Mouse (Mus musculus) ovary, postnatal 36 days (tissue): ENCODE data around the gene Ttc9.

Experiments used
- DNase-seq: peaks from one replicate; pipeline ENCODE4 v3.0.0; 2022; ENCODE audit warnings: low spot score, mixed read lengths

Gene Ttc9

DNA sequence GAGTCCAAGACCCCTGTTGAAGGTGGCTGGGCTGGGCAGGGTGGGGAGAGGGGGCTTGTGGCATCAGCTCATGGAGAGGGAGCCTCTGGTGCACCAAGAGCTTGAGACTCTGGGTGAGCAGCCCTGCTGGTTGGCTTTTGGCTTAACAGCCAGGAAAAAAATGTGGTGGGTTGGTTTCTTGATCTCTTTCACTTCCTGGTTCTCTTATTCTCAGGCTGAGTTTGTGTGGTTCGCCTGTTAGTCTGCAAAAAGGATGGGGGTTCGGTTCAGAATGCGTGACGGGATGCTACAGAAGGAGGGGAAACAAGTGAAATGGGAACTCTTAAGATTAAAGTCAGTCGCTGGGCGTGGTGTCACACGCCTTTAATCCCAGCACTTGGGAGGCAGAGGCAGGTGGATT lies 27.0 kb downstream of the Ttc9 start:
- no peak for DNase-seq

DNA sequence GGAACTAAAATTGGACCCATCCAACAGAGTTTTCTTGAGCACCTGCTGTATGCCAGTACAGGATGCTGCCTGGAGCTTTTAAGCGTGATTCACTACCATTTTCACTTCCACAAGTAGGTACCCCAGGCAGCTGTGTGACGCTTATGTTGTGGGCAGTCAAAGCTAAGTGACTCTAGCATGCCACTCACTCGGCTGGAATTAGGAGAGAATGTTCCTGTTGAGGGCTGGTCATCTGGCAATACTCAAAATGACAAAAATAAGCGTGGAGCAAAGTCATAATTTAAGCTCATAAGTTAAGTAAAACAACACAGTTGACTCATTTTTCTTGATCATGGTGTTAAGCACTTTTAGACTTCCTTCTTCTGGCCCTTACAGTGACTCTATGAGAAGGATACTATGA lies 31.0 kb downstream of the Ttc9 start:
- DNase-seq = no peak

DNA sequence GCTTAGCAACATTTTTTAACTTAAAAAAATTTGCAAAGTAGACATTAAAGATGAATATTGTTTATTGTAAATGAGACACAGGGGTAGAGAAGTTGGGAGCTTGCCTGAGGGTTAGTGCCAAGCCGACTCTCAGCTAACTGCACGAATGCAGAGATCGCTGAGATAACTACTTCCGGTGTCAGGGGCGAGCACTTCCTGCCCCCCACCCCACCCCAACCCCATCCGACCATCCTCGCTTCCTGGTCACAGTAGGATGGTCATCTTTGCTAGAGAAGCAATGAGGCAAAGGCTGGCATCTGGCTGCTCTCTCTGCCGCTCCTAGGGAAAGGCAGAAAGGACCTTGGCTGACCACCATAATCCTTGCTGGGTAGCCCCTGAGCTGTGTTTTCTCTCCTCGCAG lies 32.1 kb downstream of the Ttc9 start:
- no peak for DNase-seq

DNA sequence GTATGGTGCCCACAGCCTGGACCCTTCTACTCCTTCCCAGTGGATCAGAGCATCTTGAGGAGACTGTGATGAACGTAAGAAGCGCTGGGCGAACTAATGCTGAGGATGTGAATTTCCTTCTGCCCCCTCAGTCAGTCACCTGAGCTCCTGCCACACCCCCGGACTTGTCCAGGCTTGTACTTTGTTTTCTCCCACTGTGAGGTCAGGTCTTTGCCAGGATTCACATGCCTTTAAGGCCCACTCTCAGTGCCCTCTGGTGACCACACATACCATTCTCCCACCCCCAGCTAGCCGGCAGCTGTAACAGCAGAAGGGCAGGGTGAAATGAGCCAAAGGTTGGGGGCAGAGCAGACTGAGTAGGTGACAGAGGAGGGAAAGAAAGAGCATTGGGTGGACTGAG lies 32.9 kb downstream of the Ttc9 start:
- DNase-seq = no peak

DNA sequence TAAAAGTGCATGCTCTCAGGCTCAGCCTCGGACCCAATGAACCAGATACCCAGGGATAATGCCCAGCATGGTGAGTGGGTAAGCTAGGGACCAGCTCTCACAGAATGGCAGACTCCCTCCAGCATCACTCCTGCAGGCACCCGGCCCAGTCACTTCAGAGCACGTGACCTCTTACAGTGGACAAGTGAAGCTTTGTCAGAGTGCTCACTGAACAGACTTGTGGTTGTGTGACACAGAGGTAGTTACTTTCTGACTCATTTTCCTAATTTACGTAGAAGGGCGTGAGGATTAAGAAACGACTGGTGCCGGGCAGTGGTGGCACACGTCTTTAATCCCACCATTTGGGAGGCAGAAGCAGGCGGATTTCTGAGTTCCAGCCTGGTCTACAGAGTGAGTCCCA lies 37.4 kb downstream of the Ttc9 start:
- DNase-seq = no peak

DNA sequence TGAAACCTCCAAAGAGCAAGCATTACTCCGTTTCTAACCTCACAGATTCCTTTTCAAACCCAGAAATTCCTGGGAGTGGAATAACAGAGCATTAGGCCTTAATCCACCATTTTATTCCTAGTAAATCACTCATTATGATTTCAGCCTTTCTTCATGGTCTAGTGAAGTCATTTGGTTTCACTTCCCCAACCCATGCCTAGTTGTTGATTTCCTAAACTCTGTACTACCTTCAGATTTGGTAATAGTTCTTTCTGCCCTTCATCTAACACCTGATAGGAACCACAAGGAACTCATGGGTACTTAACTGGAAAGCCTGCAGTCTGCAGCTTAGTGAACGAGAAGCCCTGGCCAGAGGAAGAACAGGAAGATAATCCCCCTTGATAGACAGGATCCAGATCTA lies 44.5 kb downstream of the Ttc9 start:
- no peak for DNase-seq

DNA sequence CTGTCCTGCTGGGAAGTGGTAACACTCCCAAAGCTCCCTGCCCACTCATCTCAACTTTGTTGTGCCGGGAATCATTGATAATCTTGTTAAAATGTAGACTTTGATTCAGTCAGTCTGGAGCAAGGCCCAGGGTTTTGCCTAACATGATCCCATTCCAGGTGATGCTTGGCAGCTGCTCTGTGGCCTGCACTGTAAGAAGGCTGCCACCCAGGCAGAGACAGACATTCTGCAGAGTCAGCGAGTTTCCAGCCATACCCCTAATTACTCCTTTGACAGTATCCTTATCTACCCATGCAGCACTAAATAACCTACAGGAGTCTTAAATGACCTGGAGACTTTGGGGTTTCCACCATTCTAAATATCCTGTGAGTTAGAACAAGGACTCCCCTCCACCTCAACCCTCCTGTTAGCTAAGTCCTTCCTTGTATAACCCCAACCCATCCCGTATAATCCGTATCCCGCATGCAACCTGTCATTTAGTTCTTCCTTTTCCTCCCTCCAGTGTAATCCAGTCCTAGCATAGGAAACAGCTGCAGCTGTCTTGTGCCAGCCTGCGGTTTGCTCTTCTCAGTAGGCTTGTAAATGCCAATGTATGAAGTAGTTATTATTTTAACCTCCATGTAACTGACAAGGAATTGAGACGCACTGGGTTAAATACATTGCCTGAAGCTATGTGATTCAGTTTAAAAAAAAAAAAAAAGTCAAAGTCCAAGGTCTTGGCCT lies 48.9 kb downstream of the Ttc9 start:
- no peak for DNase-seq

DNA sequence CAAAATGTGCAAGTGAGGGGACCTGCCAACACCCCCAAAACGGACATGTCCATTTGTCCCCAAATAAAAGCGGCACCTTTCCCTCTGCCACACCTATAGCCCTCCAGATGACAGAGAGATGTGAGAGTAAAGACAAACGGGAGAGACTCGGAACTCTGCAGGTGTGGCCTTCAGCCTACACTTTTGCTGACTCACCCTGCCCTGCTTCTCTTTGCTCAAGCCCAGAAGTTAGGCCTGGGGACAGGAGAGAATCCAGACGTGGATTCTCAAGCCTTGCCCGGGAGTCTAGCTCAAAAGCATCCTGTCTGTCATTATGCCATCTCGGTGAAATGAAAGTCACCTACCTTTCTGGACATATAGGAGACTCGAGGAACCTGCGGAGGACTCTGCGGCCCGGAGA lies 52.3 kb downstream of the Ttc9 start:
- DNase-seq = no peak

DNA sequence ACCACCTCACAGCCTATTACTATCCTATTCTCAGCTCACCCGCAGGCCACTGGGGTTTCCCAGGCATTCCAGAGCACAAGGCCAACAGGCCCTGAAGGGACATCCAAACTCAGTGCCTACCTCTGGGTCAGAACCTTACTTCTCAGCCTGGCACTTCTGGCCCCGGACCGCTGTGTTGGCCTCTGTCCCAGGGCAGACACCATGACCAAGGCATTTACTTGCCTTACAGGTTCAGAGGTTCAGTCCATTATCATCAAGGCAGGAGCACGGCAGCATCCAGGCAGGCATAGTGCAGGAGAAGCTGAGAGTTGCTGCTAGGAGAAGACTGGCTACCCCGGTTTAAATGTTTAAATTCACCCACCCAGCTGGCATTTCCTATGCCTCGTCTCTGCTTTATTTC lies 53.0 kb downstream of the Ttc9 start:
- no peak for DNase-seq

DNA sequence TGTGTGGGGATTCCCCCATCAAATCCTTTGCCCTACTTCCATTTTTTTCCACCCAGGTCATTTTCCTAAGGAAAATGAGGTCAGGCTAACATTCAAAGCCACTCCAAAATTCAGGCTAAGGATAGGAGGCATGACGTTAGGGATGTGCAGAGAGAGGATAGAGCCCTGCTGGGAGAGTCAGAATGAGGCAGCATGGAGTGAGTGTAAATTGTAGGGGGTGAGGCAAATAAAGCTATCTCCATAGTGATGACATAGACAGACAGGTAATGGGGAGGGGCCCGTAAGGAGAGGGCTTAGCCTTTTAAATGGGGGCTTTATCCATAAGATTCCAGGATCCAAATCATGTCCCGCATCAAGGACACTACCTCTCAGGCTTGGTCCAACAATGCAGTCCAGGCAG lies 54.9 kb downstream of the Ttc9 start:
- no peak for DNase-seq

DNA sequence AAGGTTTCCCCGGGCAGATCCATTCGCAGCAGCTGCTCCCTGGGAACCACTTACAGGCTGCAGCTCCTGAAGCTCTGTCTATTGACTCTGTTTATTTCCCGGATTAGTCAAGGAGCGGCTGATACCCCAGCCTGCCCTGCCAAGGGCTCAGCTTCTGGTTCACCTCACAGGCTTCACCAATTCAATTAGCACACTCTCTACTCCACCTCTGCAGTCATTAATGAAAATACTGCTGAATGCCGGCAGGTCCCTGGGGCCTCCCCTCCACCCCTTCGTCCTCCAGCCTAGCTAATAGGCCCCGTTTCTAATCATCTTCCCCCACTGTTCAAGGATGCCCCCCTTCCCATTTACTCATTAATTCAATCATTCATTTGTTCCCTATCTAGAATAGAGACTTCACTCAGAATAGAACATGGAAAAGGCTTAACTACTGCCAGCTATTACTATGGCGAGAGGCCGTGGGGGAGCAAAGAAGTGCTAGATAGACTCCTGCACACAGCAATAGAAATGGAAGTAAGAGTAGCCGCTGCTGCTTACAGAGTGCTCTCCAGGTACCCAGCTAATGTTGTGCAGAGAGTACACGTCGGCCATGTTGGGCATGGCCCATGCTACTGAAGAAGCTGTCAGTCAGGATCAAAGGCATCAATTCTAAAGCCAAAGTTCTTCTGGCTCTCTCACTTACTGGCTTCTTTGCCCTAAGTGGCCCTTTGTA lies 55.5 kb downstream of the Ttc9 start:
- no peak for DNase-seq

DNA sequence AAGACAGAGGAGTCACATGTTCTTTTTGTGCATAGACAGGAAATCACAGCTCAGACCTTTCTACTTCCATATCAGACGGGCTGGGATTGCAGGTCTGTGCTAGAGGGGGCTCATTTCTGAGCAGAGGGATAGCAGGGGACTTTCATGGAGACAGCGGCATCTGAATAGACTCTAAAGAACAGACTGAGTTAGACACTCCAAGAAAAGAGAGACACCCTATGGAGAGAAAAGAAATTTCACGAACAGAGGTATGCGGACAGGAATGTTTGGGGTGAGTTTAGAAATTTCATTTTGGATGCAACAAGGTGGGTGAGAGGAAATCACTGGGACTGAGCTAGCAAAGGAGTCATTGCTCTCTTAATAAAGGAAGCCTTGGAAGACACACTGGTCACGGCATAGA lies 56.8 kb downstream of the Ttc9 start:
- no peak for DNase-seq

DNA sequence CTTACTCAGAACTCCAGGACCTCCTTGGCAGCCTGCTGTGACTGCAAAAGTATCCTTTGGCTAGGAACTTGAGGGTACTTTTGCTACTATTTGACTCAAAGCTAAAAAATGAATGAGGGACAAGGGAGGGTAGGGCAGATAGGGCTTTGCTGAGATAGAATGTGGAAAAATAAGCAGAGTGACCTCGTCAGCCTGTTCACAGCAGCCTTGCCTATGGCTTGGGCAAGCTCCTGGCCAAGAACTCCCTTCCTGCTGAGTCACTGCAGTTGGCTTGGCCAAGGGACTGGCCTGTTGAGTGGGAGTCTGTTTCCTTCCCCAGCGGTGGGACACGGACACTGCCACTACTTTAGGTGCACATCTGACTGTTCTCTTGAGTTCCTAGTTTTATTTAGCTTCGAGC lies 57.5 kb downstream of the Ttc9 start:
- DNase-seq = no peak

DNA sequence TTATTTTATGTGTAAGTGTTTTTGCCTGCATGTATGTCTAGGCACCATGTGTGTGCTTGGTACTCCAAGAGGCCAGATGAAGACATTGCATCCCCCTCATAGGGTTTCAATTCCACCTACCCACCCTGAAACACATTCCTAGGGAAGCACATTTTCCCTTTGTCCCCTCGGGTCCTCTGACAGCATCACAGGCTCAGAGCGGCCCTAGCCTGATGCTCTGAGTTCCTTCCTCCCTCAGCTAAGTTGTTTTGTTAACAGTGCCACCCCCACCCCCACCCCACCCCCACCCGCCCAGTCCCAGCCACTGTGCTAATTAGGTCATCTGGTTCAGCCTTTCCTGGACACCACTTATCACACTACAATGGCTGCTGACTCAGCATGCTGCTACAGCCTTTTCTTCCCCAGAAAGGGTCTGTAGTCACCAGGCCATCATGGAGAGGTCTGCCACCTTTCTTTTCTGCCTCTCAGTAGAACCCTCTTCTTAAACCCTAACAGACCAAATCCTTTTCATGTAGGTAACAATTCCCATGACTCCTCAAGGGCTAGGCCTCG lies 58.5 kb downstream of the Ttc9 start:
- no peak for DNase-seq

DNA sequence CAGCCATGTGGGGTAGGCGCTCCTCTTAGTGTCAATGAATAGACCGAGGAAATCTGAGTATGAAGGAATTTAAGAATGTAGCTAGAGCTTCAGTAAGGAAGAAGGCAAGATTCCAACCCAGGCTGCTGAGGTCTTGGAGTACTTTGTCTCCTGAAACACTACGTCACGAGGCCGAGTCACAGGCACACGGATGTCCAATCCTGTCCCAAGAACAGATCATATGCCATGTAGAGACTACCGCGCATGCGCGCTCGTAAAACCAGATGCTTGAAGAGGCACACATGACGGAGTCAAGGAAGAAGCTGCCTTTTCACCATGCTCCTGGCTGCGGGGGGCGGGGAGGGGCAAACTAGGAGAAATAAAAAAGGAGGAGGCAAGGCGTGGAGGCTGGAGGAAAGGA lies 59.1 kb downstream of the Ttc9 start:
- no peak for DNase-seq

DNA sequence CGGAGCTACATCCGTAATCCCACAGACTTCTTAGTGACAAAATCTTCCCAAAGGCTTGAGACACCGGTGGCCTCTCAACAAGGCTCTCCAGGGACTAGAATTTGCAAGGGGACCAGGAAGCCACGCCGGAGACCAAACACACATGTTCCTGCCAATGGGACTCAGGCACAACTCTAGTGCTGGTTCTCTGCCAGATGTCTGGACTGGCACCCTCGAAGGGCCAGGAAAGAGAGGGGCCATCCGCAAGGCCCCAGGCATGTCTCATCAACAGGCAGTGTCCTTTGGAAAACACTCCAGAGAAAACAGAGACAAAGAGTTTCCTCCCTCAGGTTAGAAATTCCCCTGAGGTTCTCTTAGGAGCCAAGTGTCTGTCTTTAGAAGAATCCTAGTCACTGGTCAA lies 59.7 kb downstream of the Ttc9 start:
- no peak for DNase-seq

DNA sequence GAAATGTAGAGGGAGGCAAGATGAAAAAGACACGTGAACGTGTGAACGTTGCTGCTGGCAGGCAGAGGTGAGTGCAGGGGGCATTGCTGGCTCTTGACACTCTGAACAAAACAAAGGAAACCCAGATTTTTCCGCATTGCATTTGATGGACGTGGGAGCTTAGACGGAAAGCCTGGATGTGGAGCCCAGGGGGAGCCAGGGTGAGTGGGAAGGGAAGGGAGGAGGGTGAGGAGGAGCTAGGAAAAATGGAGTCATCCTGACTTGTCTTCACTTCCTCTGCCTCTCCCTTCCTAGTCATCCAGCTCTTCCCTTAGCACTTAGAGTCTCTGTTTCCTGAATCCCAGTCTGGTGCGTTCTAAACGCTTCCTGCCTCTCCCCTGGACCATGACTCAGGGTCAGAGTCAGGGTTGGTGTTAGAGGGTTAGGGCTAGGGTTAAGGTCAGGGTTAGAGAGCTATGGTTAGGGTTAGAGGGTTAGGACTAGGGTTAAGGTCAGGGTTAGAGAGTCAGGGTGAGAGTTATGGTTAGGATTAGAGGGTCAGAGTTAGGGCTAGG lies 60.2 kb downstream of the Ttc9 start:
- no peak for DNase-seq

DNA sequence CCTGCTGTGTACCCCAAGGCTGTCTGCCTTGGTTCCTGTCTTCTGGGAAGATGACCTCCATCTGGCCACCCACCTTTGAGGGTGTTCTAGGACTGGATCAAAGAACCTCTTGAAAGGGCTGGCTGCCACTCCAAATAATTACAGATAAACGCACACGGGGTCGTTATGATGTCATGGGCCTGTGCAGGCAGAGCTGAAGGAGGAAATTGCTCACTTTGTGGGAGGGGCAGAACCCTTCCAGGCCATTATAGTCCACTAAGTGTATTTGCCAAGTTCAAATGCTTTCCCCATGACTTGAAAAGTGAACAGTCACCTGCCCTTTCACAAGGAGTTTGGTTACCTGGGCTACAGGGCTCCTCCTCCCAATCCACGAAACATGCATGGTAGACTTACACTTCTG lies 67.0 kb downstream of the Ttc9 start:
- no peak for DNase-seq

DNA sequence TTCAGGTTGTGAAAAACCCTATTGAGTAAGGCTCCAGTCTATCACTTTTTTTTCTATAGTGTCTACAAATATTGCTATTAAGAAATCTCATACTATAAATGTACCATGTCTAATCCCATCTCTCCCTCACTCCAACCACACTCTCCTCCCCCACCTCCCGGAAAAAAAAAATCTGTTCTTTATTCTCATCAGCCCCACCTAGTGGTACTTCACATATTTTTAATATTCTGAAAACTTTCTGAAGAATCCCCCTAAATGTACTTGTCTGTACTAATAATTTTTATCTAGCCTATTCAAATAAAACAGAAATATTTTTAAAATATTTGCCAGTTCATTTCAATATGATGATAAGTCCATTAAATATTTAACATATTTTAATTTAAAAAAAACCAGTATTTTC lies 71.9 kb downstream of the Ttc9 start:
- no peak for DNase-seq

DNA sequence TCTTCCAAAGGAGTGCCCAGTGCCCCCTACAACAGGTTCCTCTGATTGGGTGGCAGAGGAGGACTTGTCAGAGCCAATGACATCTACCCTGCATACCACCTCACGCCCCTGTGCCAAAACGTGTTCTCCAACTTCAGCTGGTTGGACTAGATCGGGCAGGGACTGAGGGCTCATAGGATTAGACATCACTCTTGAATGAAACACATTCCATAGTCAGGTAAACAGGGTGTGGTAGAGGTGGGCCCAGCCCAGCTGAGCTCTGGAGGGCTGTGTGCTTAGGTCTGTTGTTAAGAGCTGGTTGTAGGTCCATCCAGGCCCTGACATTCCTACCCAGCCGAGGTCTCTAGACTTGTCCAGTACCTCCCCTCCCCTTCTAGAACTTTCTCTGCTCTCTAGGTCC lies 81.6 kb downstream of the Ttc9 start:
- DNase-seq = no peak
